Mouse (Mus musculus) midbrain, embryonic 10.5 days (tissue): ENCODE data around the gene Gm20715. TPM values are rescaled to one million over a fixed set of nuclear protein-coding genes. Genes with fewer than 3 reads are reported as not detected.
"Not testable (repeated sequence)": the region's sequence is repeated elsewhere in the genome, so short reads cannot be mapped to it uniquely, and the experiment has no call there.

Source experiments
- DNase-seq: peaks from one replicate; pipeline ENCODE4 v3.0.0-alpha.2; 2017; ENCODE audit warnings: low spot score
- H3K27ac ChIP-seq: fragments of 300-500 bp; sonication (generic); replicated peaks from 2 replicates; pipeline ENCODE4 v1.5.1; 2016; ENCODE audit warnings: mild to moderate bottlenecking
- H3K27me3 ChIP-seq: fragments of 300-500 bp; sonication (generic); 2 replicates; pipeline ENCODE4 v1.6.1; 2016; ENCODE audit warnings: low read depth, mild to moderate bottlenecking; ENCODE audit not compliant: poor library complexity, severe bottlenecking
- H3K36me3 ChIP-seq: fragments of 300-500 bp; sonication (generic); 2 replicates; pipeline ENCODE4 v1.6.1; 2016; ENCODE audit warnings: mild to moderate bottlenecking, moderate library complexity
- H3K4me1 ChIP-seq: fragments of 300-500 bp; sonication (generic); 2 replicates; pipeline ENCODE4 v1.6.1; 2016
- H3K4me3 ChIP-seq: fragments of 300-500 bp; sonication (generic); 2 replicates; pipeline ENCODE4 v1.5.1; 2016; ENCODE audit warnings: mild to moderate bottlenecking, moderate library complexity
- H3K9me3 ChIP-seq: fragments of 300-500 bp; sonication (generic); replicated peaks from 2 replicates; pipeline ENCODE4 v1.6.1; 2016; ENCODE audit warnings: mild to moderate bottlenecking
- WGBS: fragments of 180-500 bp; shearing (Covaris S2); methylation state at CpG from one replicate; pipeline ENCODE4 v1.1.7; 2016; 5-methylcytosine and 5-hydroxymethylcytosine counted together
- polyA plus RNA-seq: library from polyadenylated mRNA; unstranded; fragments of >200 nt; fragmentation: Nextera tagmentation; extraction: Ambion mirVana; gene quantifications from 2 replicates; pipeline ENCODE4 v1.2.1, GENCODE M21; 2016

Gene Gm20715
- polyA plus RNA-seq, 1 experiment from 2014 or later, result not detected

DNA sequence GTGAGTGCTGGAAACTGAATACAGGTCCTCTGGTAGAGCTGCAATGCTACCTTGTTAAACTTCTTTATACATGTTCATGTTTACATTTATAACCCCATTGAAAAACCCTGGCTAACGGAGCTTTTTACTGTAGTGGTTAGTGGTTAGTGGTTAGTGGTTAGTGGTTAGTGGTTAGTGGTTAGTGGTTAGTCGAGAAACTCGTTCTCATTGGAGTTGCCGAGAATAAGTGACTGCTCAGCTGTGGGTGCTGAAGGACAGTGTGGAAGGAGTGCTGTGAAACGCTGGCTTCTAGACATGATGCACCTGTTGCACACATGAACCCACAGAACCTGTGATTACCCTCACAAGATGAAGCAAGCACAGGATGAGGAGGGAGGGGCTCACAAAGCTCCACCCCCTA lies 37.7 kb downstream of the Gm20715 start:
- Histone ChIP-seq H3K27me3 (no peaks in the 10 kb centered on the region), H3K4me1 (no peaks in the 10 kb centered on the region), H3K4me3 (no peak overlapping the region), H3K27ac (no peak overlapping the region), H3K9me3 (peaks cover 16% of the 10 kb centered on the region; the same call in 1 of the 2 replicates), H3K36me3 (no peaks in the 10 kb centered on the region)
- DNase-seq, result no peak
- 89% methylated on average over 5 of the region's 5 CpGs for WGBS

DNA sequence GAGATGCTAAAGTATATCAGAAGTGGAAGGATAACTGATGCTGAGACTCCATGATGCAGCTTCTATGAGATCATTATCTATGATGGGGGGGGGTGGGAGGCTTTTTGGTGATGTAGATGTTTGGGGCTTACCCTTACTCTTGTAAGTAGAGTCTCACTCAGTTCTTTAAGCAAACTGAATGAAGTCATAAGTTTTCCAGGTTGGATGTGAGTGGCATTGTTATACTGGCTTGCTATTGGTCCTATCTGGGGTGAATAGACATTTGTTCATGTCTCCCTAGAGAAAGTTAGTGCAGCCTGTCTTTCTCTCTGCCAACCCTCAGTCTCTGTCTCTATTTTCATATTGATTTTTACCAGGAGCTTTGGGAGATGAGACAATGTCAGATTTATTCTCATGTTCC lies 45.8 kb downstream of the Gm20715 start, which contains the start of gene Olfr1336:
Gene Olfr1336 (plus strand): TSS at position 301 of the 400 bp plus-strand sequence.
- H3K4me1 ChIP-seq, result no peaks in the 10 kb centered on the region
- H3K27me3 ChIP-seq, result no peaks in the 10 kb centered on the region
- no peak within 1 kb of the TSS for H3K4me3 ChIP-seq
- H3K27ac ChIP-seq, result no peak within 1 kb of the TSS
- H3K36me3 ChIP-seq, result no peaks in the 10 kb centered on the region
- peaks cover 17% of the 10 kb centered on the region for H3K9me3 ChIP-seq
- no peak for DNase-seq

DNA sequence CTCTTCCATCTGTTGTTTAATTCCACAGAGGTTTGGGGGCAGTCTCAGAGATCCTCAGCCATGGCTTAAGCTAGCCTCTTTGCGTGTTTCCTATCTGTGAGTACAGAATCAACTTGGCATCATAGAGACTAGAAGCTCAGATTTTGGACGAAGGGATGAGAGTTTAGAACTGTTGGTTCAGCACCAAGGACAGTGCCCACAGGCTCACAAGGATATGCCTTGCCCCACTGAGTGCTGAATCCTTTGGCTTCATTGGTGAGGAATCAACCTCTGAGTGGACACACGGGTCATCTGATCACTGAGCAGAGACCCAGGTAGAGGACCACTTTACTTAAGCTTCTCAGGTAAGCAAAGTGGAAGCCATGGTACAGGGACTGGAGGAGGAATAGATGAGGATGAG lies 46.3 kb downstream of the Gm20715 start:
- H3K27me3 ChIP-seq, result no peaks in the 10 kb centered on the region
- peaks cover 21% of the 10 kb centered on the region for H3K9me3 ChIP-seq
- DNase-seq, result no peak
- 55% methylated on average over 3 of the region's 3 CpGs for WGBS
- no peak overlapping the region for H3K4me3 ChIP-seq
- no peaks in the 10 kb centered on the region for H3K4me1 ChIP-seq
- H3K36me3 ChIP-seq, result no peaks in the 10 kb centered on the region
- no peak overlapping the region for H3K27ac ChIP-seq

DNA sequence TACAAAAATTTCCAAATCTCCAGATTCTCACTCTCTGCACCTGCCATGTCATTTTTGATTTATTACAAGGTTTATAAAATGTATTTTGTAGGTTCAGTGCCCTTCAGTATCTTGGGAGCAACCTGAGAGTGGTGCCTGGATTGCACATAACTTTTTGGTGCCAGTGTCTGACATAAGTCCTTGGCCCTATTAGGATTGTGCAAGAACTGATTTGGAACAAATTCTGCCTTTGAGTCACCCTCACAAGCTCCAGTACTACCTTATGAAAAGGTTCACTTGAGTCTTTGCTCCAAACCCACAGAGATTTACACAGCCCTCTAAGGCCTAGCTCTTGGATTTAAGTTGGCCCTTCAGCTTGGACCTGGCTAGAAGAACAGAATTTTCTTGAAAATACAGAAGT lies 56.9 kb downstream of the Gm20715 start, which contains the start of gene Olfr1346:
Gene Olfr1346 (plus strand): TSS at position 151 of the 400 bp plus-strand sequence.
- Histone ChIP-seq H3K9me3 (0 out of 2 replicates have a peak, but pooled peaks cover 7% of the 10 kb centered on the region), H3K27me3 (no peaks in the 10 kb centered on the region), H3K36me3 (no peaks in the 10 kb centered on the region), H3K27ac (no peak within 1 kb of the TSS), H3K4me1 (no peaks in the 10 kb centered on the region), H3K4me3 (no peak within 1 kb of the TSS)
- DNase-seq, result no peak

DNA sequence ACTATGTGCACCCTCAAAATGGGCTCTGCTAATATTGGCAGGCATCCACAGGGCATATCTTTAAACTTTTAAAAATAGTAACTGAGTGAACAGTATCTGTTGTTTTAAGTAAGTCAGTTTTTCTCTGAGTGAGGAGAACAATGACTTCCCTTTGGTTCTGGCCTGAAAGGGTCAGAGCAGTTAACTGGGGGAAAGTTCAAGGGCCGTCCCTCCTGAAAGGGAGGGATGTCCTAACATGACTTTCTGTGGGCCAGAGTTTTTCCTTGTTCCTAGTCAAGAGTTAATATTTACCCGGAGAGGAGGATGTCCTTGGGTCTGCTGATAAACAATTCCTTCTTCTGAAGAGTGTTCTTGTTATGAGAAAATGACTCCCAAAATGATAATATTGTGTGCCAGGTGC lies 67.6 kb downstream of the Gm20715 start:
- H3K4me3 ChIP-seq, H3K27me3 ChIP-seq, H3K36me3 ChIP-seq, H3K27ac ChIP-seq, H3K4me1 ChIP-seq, DNase-seq: not testable (repeated sequence)
- WGBS, result 88% methylated on average over 2 of the region's 2 CpGs
- H3K9me3 ChIP-seq, result peaks cover 44% of the 10 kb centered on the region

DNA sequence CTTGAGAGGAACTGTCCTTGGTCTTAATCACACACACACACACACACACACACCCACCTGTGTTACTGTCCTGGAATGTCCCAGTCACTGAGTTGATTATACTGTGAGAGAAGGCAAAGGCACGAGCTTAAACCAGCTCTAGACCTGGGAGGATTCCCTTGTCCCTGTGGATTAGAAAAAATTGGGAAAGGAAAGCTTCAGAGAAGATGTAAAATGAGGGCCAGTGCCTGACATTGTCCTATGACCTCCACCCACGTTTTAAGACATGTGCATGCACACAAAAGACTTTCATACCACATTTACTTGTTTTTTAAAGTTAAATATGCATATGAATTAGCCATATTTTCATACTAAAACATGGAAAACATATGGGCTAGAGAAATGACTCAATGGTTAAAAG lies 76.8 kb downstream of the Gm20715 start, which contains the start of gene Olfr5:
Gene Olfr5 (minus strand): TSS at position 101 of the 400 bp plus-strand sequence.
- no peaks in the 10 kb centered on the region for H3K27me3 ChIP-seq
- 52% methylated on average over 2 of the region's 2 CpGs for whole genome bisulfite sequencing

More for the DNA sequence above, 76.8 kb downstream of the Gm20715 start, which contains the start of gene Olfr5:
- H3K36me3 ChIP-seq, result no peaks in the 10 kb centered on the region
- no peak within 1 kb of the TSS for H3K27ac ChIP-seq
- H3K4me1 ChIP-seq, result no peaks in the 10 kb centered on the region
- H3K9me3 ChIP-seq, result peaks cover 35% of the 10 kb centered on the region
- no peak within 1 kb of the TSS for H3K4me3 ChIP-seq
- no peak for DNase-seq

Other genes starting within 250 kb of the Gm20715 start
- gene Zfp444, start 238.1 kb upstream of the Gm20715 start, polyA plus RNA-seq, result 81.8 and 86.1 TPM in 2 replicates
- not detected in 2 replicates for gene Galp, start 213.2 kb upstream of the Gm20715 start, polyA plus RNA-seq
- not detected in 2 replicates for gene Zscan5b, start 188.0 kb upstream of the Gm20715 start, polyA plus RNA-seq
- gene Epp13, start 157.6 kb upstream of the Gm20715 start, polyA plus RNA-seq, result not detected in 2 replicates
- 6.3 and 7.7 TPM in 2 replicates for gene Zfp667, start 123.7 kb upstream of the Gm20715 start, polyA plus RNA-seq
- gene Zfp583, start 79.0 kb upstream of the Gm20715 start, polyA plus RNA-seq, result 5.2 and 8.0 TPM in 2 replicates
- gene Gm3854, start 66.5 kb upstream of the Gm20715 start, polyA plus RNA-seq, result 2.9 and 3.9 TPM in 2 replicates
- gene Zfp78, start 47.0 kb upstream of the Gm20715 start, polyA plus RNA-seq, result 1.8 and 2.7 TPM in 2 replicates
- 10.2 and 12.7 TPM in 2 replicates for gene Zfp28, start 27.0 kb upstream of the Gm20715 start, polyA plus RNA-seq
- gene Smim17, start 11.6 kb upstream of the Gm20715 start, polyA plus RNA-seq, result 0.48 and 0.91 TPM in 2 replicates
- gene Olfr1344, start 28.4 kb downstream of the Gm20715 start, polyA plus RNA-seq, result 0.19 TPM in 1 of 2 replicates, not detected in the other
- not detected in 2 replicates for gene Olfr1336, start 45.9 kb downstream of the Gm20715 start, polyA plus RNA-seq
- not detected in 2 replicates for gene Olfr1346, start 56.8 kb downstream of the Gm20715 start, polyA plus RNA-seq
- not detected in 2 replicates for gene Olfr5, start 76.7 kb downstream of the Gm20715 start, polyA plus RNA-seq
- gene Olfr1347, start 89.5 kb downstream of the Gm20715 start, polyA plus RNA-seq, result not detected in 2 replicates
- gene Olfr1348, start 98.5 kb downstream of the Gm20715 start, polyA plus RNA-seq, result not detected in 2 replicates
- gene Olfr1349, start 112.7 kb downstream of the Gm20715 start, polyA plus RNA-seq, result not detected in 2 replicates
- gene Olfr1350, start 154.6 kb downstream of the Gm20715 start, polyA plus RNA-seq, result not detected in 2 replicates